Mouse (Mus musculus): Measurements from ENCODE around the gene Tcirg1.

Gene Tcirg1

DNA sequence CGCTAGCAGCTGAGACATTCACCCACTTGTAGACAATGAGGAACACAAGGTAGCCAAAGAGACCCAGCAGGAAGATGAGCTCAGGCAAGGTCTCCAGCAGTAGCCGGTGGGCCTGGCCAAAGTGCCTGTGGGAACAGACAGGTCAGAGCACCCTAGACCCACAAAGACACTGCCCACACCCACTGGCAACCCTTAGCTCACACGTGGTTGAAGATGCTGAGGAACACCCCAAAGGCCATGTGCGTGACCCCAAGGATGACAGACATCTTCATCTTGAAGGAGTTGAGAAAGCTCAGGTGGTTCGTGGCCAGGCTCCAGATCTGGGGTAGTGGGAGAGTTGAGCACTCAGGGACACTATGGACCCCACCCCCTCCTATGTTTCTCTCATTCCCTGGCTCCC lies 9.4 kb downstream of the Tcirg1 start:
- DNase-seq (ENCODE audit: low spot score): no peak

- DNase-seq (ENCODE audit: low spot score): no peak
Measured at GRCm38 (mm10) chr19:3896208-3896607, 10.7 kb downstream of the Tcirg1 start.

DNA sequence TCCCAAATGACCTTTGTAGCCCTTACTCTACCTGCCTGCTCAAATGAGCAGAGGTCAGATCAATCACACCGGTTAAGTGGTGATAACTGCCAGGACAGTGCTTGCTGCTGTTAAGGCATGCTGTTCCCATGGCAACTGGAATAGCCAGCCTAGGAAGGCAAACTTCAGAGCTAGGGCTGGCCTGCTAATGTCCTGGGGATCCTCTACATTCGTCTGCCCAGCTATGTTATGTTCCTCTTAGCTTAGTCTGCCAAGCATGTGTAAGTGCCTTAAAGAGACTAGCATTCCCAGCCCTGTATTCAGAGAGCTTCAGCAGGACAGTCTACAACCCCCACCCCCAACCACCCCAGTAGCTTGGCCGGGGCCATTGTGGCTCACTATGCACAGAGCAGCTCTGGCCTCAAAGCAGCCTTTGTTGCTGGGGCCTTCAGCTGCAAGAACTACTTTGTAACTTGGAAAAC lies 11.7 kb downstream of the Tcirg1 start:
- no peak for DNase-seq (ENCODE audit: low spot score)

GRCm38 (mm10) chr19:3894294-3894693 lies 12.6 kb downstream of the Tcirg1 start:
- DNase-seq (ENCODE audit: low spot score): no peak

DNA sequence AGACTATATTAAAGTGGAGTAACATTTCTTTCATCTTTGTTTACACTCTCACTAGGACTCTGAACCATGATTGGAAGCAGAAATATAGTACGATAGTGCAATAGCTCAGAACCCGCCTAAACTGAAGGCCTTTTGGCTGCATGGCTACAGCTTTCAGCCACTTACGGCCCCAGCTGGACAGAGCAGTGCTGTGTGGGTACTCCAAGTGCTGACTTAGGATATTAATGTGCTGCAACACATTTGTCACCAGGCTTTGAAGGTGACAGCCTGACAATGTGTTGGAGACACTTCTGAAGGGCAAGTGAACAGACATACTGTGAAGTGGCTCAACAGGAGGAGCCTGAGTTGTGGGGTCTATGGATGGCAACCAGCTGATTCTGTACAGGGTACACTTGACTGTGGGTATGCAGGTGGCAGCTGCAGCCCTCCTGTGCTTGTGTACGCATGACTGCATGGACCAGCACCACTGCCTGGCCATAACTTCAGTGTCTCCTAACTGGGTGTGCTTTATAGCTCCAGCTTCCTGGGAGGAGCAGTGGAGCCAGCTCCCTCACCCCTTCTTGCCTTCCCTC lies 13.3 kb downstream of the Tcirg1 start:
- no peak for DNase-seq (ENCODE audit: low spot score)

DNA sequence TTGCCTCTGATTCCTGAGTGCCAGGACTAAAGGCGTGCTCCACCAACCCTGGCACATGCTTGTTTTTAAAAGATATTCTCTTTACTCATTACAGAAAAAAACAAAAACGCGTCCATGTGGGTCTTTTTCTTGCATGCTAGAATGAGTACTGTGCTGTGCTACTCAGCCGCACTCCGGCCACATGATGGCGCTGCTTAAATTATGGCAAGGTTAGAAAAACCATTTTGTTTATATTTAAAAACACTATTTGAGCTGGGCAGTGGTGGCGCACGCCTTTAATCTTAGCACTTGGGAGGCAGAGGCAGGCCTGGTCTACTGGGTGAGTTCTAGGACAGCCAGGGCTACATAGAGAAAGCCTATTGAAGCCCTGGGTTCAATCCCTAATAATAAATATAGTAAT lies 16.8 kb downstream of the Tcirg1 start:
- DNase-seq (ENCODE audit: low spot score): no peak

DNA sequence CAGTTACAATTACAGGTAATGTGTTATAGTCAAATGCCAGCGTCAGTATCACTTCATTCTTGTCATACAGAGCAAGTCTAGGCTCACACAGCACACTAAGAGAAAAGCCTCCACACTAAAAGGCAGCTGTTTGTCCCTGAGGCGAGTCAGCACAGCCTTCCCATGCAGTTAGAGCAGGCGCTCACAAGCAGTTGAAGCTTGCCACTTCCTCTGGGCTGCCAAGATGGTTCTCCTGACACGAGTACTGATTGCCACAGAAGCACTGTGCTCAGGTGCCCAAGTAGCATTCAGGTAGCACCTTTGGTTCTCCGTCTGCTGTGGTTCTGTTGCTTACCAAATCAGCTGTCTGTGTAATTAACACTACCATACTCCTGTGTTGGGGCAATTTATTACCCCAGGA lies 17.8 kb downstream of the Tcirg1 start:
- DNase-seq (ENCODE audit: low spot score): no peak

DNA sequence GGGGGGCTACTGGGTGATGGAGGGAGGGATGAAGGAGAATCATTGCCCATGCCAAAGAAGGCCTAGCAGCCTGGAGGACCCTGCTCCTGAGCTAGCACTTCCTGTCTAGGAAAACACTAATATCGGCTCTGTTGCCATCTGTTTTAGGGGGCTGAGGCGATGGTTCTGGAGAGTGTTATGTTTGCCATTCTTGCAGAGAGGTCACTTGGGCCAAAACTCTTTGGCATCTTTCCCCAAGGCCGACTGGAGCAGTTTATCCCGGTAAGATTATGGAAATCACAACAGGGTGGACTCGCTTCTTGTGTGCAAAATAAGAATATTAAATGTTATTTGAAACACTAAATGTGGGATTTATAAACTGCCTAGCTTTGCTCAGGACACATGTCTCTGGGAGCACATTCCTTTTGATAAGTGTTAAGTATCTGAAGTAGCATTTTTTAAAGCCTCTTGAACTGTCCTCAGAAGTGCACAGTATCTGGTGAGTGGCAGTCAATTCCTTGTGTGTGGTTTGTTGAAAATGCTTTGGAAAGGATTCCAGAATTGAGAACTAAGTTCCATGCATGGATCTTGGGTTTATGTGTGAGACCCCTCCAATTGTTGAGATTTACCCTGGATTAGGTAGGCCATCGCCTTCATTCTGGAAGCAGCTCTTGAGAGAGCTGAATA lies 22.5 kb downstream of the Tcirg1 start:
- DNase-seq (ENCODE audit: low spot score): no peak

GRCm38 (mm10) chr19:3882214-3882613 lies 24.7 kb downstream of the Tcirg1 start:
- no peak for DNase-seq (ENCODE audit: low spot score)

DNA sequence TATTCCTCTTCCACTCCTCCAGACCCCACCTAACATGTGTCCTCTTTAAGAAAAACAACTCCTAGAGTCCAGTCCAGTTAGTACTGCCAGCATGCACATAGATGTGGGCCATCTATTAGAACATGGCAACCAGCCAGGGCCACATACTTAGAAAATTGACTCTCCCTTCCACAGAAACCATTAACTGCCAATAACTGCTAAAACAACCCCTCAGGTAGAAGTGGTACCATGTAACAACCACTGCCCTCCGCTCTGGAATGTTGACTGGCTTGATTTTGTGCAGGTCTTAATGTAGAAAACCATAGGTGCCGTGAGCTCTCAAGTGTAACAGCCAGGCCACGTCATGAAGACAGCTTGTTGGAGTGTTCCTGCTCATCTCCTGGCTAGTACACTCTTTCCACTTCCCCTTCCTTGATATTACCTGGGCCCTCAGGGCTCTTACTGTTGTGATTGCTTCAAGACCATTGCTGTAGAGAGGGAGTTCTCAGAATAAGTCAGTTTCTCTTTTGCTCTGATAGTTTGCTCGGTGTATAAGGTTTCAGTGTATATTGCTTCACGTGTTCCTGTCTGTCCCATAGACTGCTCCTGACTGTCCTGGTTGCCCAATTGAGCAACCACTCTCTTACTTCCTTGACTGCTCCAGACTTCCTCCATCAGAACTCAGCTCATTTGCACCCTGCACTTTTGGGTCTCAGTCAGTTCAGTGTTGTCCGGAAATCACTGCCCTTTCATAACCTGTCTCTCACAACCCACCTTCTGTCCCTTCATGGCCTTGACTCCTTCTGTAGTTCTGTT lies 26.7 kb downstream of the Tcirg1 start:
- DNase-seq (ENCODE audit: low spot score): no peak

GRCm38 (mm10) chr19:3875045-3875444 lies 31.9 kb downstream of the Tcirg1 start:
- DNase-seq (ENCODE audit: low spot score): no peak

DNA sequence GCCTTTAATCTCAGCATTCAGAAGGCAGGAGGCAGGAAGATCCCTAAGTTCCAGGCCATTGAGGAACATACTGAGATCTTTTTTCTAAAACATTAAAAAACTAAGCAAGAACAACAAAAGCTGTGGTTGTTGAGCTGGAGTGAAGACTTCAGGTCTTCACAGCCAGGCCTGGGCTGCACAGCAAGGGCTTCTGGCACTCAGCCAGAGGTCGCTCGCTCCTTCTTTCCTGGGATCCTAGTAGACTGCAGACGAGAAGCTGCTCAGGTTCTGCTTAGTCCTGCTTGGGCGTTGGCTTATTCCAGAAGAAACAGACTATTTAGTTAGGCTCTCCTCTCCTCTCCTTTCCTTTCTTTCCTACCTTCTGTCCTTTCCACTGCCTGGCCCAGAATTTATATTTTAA lies 34.6 kb downstream of the Tcirg1 start:
- no peak for DNase-seq (ENCODE audit: low spot score)

DNA sequence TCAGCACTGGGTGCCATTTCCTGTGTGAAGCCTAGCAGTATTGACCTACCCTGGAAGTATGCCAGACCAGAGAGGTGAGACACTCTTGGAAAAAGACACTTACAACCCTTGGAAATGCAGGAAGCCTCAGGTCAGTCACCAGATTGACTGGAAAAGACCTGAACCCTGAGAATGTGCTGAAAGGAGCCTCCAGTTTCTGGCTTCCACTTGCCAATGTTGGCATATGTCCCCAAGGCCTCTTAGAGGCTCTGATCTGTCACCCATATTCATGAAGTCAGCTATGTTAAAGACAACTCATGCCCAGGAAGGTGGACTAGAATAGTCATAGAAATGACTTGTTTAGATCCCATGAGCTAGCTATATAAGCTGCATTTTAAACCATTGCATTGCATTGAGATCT lies 35.5 kb downstream of the Tcirg1 start:
- no peak for DNase-seq (ENCODE audit: low spot score)

- no peak for DNase-seq (ENCODE audit: low spot score)
Measured at GRCm38 (mm10) chr19:3868290-3868689, 38.6 kb downstream of the Tcirg1 start.

DNA sequence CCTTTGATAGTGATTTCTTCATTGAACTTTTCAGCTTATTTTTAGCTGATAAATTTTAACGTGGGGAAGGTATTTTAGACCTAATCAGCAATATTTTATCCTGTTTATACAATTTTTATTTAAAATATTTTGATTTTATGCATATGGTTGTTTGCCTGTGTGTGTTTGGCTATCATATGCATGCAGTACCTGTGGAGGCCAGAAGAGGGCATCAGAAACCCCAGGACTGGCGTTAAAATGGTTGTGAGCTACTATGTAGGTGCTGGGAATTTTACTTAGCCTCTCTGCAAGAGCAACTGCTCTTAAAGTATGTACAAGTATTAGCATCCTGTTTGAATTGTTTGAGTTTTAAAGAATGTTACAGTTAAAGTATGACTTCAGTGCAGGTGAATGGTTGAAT lies 42.0 kb downstream of the Tcirg1 start:
- no peak for DNase-seq (ENCODE audit: low spot score)

DNA sequence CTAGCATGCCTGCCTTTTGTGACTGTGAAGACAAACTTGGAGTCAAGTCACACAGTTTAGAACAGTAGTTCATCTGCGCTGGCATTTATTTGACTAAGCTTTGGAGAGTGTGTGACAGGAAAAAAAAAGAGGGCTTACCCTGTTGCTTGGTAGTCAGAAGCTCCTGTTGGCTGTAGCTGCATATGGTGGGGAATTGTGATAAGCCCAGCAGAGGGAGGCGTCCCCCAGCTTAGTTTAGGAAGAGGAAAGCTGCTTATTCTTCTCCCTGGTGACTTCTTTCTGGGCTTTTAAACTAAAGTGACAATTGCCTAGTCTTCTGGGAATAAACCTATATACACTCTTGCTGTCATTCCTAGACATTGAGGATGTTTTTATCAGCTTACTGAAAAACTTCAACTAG lies 44.2 kb downstream of the Tcirg1 start:
- DNase-seq (ENCODE audit: low spot score): no peak

GRCm38 (mm10) chr19:3857220-3857619 lies 49.7 kb downstream of the Tcirg1 start:
- no peak for DNase-seq (ENCODE audit: low spot score)

DNA sequence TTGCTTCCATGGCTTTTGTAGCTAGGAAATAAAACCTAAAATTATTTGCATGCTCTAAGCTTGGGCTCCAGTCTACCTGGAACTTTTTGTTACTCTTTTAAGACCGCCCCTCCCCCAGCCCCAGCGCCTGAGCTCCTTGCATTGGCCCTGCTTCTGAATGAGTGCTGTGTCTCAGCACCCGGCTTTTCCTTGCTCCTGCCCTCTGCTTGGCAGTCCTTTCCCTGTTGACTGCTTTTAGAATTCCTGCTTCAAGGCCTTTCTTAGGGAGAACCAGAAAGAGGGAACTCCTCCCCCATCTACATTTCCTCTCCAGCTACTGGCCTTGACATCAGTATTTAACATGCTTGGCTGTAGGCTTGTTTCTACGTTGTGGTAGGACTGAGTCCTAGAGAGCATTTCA lies 51.3 kb downstream of the Tcirg1 start:
- DNase-seq (ENCODE audit: low spot score): peak; percentile 54

- peak; percentile 30 for DNase-seq (ENCODE audit: low spot score)
Measured at GRCm38 (mm10) chr19:3855091-3855490, 51.8 kb downstream of the Tcirg1 start.

DNA sequence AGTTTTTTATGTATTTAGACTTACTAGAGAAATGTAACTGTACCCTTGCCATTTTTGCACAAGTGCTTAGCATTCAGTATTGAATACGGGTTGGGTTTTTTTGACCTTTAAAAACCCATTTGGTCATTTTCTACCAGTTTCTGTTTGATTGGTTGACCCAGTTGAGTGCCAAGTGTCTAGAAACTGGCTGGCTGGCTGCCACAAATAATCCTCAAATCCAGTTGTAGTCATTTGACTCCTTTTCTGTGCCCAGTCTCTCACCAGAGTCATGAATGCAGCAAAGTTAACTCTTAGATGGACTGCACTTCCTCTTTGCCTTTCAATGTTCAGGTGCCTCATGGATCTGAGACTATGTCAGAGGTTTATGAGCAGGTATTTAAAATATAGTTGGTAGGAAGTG lies 53.0 kb downstream of the Tcirg1 start:
- DNase-seq (ENCODE audit: low spot score): no peak

- no peak for DNase-seq (ENCODE audit: low spot score)
Measured at GRCm38 (mm10) chr19:3853121-3853520, 53.8 kb downstream of the Tcirg1 start.

- DNase-seq (ENCODE audit: low spot score): peak; percentile 73
Measured at GRCm38 (mm10) chr19:3851979-3852681, 54.8 kb downstream of the Tcirg1 start.

- peak; percentile 98 for DNase-seq (ENCODE audit: low spot score)
Measured at GRCm38 (mm10) chr19:3851502-3851962, 55.4 kb downstream of the Tcirg1 start, which contains the start of gene Chka. Gene Chka (plus strand): TSS chr19:3851773.
